Mouse (Mus musculus) hindbrain, postnatal 0 days (tissue): ENCODE measurements around the gene Nlrp3. TPM values are rescaled to one million over a fixed set of nuclear protein-coding genes. Genes with fewer than 3 reads are reported as not detected.

ENCODE experiments used
- ATAC-seq: fragments of 200-750 bp; cut with Nextera tagmentation; 2 replicates; pipeline ENCODE4 v1.8.0; 2017; ENCODE audit warnings: mild to moderate bottlenecking, moderate TSS enrichment, moderate library complexity
- DNase-seq: peaks from one replicate; pipeline ENCODE4 v3.0.0-alpha.2; 2015; ENCODE audit warnings: low spot score
- H3K27ac ChIP-seq: fragments of 300-500 bp; sonication (generic); 2 replicates; pipeline ENCODE4 v1.5.1; 2014; ENCODE audit warnings: mild to moderate bottlenecking
- H3K27me3 ChIP-seq: fragments of 300-500 bp; sonication (generic); 2 replicates; pipeline ENCODE4 v1.6.1; 2014; ENCODE audit warnings: low read length, mixed read lengths; ENCODE audit not compliant: insufficient read depth
- H3K36me3 ChIP-seq: fragments of 300-500 bp; sonication (generic); 2 replicates; pipeline ENCODE4 v1.6.1; 2014; ENCODE audit warnings: low read length, mixed read lengths; ENCODE audit not compliant: insufficient read depth
- H3K4me1 ChIP-seq: fragments of 300-500 bp; sonication (generic); 2 replicates; pipeline ENCODE4 v1.6.1; 2014; ENCODE audit warnings: antibody characterized with exemption, low read length, mixed read lengths; ENCODE audit not compliant: insufficient read depth
- H3K4me2 ChIP-seq: fragments of 300-500 bp; sonication (generic); 2 replicates; pipeline ENCODE4 v1.6.1; 2014; ENCODE audit warnings: low read depth, mild to moderate bottlenecking, low read length, moderate library complexity, mixed read lengths
- H3K4me3 ChIP-seq: fragments of 300-500 bp; sonication (generic); 2 replicates; pipeline ENCODE4 v1.5.1; 2014; ENCODE audit warnings: low read length
- H3K9ac ChIP-seq: fragments of 300-500 bp; sonication (generic); replicated peaks from 2 replicates; pipeline ENCODE4 v1.6.1; 2014; ENCODE audit warnings: mild to moderate bottlenecking, low read length, moderate library complexity, mixed read lengths
- H3K9me3 ChIP-seq: fragments of 300-500 bp; sonication (generic); 2 replicates; pipeline ENCODE4 v1.6.1; 2016; ENCODE audit warnings: low read length, mixed read lengths
- CTCF ChIP-seq: IDR thresholded peaks from 2 replicates; pipeline ENCODE4 v1.5.1; 2016; ENCODE audit warnings: antibody characterized with exemption, control low read depth, low read depth
- WGBS: fragments of 180-500 bp; shearing (Covaris S2); extraction: QIAGEN DNeasy Blood & Tissue Kit; methylation state at CpG from one replicate; pipeline ENCODE4 v1.1.7; 2014; 5-methylcytosine and 5-hydroxymethylcytosine counted together
- polyA plus RNA-seq: library from polyadenylated mRNA; unstranded; fragments of >200 nt; fragmentation: Nextera tagmentation; extraction: Ambion mirVana; gene quantifications from 2 replicates; pipeline ENCODE4 v1.2.1, GENCODE M21; 2015
- total RNA-seq: library from RNA; depleted of rRNA; stranded (reverse); fragments of >200 nt; gene quantifications from 2 replicates; pipeline ENCODE4 v1.2.3, GENCODE M21; 2014

Gene Nlrp3
- total and polyA plus RNA-seq, 2 experiments from 2014 or later = 0.23 to 0.31 TPM

DNA sequence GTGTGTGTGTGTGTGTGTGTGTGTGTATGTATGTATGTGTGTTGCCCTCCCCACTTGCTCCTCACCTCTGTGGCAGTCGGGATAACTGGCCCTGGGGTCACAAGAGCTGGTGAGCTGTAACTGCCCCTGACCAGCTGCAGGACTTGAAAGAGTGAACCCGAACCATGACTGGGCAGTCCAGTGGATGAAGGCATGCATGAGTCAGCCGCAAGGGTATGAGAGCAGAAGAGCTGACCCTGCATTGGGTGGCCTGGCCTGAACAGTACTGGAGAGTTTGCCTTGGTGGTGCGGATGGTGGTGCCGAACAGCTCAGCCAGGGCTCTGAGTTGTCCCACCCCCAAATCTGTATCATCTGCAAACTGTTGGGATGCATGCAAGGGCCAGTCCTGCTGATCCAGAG is 9.8 kb upstream of the Nlrp3 start:
- peak overlapping the region; percentile 62; the same call in 1 of the 2 replicates for H3K27ac ChIP-seq
- TF ChIP-seq CTCF = no peak

DNA sequence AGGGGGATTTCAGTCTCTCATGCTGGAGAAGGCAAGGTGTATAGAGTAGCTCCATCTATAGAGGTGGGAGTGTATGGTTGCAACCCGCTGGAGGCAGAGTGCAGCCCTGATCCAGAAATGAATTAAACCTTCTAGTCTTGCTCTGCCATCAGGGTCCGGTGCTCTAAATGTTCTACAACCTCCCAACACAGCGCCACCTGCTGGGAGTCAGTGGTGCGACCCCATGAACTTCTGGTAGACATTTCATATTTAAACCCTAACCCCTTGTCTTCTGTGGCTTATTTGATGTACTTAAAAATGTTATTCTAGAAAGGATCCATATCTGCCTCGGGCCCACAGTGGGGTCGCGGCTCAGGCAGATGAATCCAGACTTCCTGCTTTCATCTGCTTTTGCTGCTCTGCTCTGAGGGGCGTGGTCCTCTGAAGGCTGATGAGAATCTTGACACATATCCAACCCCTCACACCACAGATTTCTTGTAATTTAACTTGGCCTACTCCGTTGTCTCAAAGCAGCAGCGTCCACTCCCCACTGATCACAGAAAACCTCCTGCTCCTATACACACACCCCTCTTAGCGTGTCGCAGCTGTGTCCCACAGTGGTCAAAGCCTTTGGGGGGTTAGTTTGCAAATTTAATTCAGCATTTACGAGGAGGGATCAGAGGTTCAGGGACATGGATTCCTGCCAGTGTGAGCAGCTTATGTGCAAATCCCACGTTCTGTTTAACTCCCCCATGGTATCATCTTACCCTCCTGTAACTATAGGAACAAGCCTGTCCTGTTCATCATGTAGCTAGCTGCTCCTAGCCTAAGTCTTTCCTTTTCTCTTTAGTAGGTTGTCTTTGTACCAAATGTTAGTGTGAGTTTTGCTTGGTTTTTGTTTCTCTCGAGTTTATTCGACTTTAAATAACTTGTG is 3.9 kb upstream of the Nlrp3 start:
- Histone ChIP-seq H3K4me1 (no peaks in the 10 kb centered on the region), H3K4me2 (no peak overlapping the region), H3K36me3 (no peaks in the 10 kb centered on the region), H3K4me3 (no peak overlapping the region), H3K27ac (no peak overlapping the region), H3K9ac (no peak overlapping the region), H3K9me3 (no peaks in the 10 kb centered on the region), H3K27me3 (no peaks in the 10 kb centered on the region)
- ATAC-seq = no peak
- peak; percentile 47 for TF ChIP-seq CTCF
- WGBS = 62% methylated on average over 16 of the region's 16 CpGs
- peak; percentile 17 for DNase-seq

More for the DNA sequence above, 9.8 kb upstream of the Nlrp3 start:
- ATAC-seq (no peak), DNase-seq (no peak)
- Histone ChIP-seq H3K4me1 (no peaks in the 10 kb centered on the region), H3K9me3 (no peaks in the 10 kb centered on the region), H3K36me3 (no peaks in the 10 kb centered on the region), H3K4me2 (no peak overlapping the region), H3K4me3 (no peak overlapping the region), H3K27me3 (no peaks in the 10 kb centered on the region), H3K9ac (no peak overlapping the region)
- 76% methylated on average over 5 of the region's 5 CpGs for WGBS

DNA sequence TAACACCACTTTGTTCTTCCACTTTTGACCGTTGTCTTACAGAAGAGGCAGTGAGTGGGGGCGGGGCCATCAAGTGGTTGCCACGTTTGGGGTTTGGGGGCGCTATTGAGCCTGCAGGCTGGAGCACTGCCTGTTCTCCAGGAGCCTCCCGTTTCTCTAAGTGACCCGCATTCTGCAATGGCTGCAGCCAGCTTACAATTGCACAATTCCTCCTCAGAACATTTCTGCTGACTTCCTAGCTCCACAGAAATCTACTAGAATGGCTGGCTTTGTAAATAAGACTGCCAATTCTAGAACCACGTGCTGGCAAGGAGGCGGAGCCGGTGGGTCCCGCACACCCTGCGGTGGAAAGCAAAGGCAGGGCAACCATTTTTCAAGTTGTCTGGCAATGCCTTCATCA is 3.0 kb upstream of the Nlrp3 start:
- Histone ChIP-seq H3K4me3 (no peak overlapping the region), H3K27ac (peak overlapping the region; percentile 65; the same call in 1 of the 2 replicates), H3K4me2 (peak overlapping the region; percentile 27; the same call in 1 of the 2 replicates), H3K4me1 (no peaks in the 10 kb centered on the region), H3K36me3 (no peaks in the 10 kb centered on the region), H3K9me3 (no peaks in the 10 kb centered on the region), H3K27me3 (no peaks in the 10 kb centered on the region), H3K9ac (no peak overlapping the region)
- WGBS = 34% methylated on average over 11 of the region's 11 CpGs
- TF ChIP-seq CTCF = peak; percentile 59
- peak; percentile 77 for DNase-seq
- peak; percentile 74; the same call in 1 of the 2 replicates for ATAC-seq

DNA sequence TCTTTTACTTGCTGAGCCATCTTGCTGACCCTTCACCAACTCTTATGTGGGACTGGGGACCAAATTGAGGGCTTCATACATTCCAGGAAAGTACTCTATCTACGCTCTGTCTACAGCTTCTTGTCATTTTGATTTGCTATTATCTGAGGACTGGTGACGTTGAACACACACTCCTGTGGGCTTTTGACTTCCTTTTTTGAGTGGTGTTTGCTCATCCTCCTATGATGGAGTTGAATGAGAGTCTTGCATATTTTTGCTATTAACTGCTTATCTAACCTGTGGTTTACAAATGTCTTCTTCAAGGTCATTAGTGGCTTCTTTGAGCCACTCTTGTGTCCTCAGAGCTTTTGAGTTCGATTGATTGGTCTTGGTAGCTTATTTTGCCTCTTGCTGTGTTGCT is 1.2 kb upstream of the Nlrp3 start:
- no peak for TF ChIP-seq CTCF
- DNase-seq (no peak), ATAC-seq (no peak)
- Histone ChIP-seq H3K36me3 (no peaks in the 10 kb centered on the region), H3K9ac (0 out of 2 replicates have a peak overlapping the region, but pooled peaks have one; percentile 9), H3K27ac (no peak overlapping the region), H3K27me3 (no peaks in the 10 kb centered on the region), H3K4me2 (no peak overlapping the region), H3K9me3 (no peaks in the 10 kb centered on the region), H3K4me3 (no peak overlapping the region), H3K4me1 (no peaks in the 10 kb centered on the region)
- WGBS = 84% methylated on average over 3 of the region's 3 CpGs

DNA sequence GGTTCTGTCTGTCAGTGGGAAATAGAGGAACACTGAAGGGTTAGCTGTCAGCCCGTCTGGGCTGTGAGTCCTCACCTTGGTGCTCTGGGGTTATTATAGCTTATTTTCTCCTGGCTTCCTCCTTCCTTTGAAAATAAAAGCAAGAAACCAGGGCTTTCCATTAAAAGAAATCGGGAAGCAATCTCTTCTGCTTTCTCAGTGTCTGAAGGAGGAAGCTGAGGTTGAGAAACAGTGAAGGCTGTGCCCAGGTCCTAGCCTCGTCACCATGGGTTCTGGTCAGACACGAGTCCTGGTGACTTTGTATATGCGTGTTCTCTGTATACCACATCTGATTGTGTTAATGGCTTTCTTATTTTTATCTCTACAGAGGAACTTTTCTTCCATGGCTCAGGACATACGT is 1.1 kb downstream of the Nlrp3 start:
- Histone ChIP-seq H3K4me3 (no peak overlapping the region), H3K4me1 (no peaks in the 10 kb centered on the region), H3K36me3 (no peaks in the 10 kb centered on the region), H3K9me3 (no peaks in the 10 kb centered on the region), H3K9ac (no peak overlapping the region), H3K27ac (no peak overlapping the region), H3K4me2 (no peak overlapping the region), H3K27me3 (no peaks in the 10 kb centered on the region)
- TF ChIP-seq CTCF = no peak
- DNase-seq (no peak), ATAC-seq (no peak)
- WGBS = 84% methylated on average over 6 of the region's 6 CpGs

DNA sequence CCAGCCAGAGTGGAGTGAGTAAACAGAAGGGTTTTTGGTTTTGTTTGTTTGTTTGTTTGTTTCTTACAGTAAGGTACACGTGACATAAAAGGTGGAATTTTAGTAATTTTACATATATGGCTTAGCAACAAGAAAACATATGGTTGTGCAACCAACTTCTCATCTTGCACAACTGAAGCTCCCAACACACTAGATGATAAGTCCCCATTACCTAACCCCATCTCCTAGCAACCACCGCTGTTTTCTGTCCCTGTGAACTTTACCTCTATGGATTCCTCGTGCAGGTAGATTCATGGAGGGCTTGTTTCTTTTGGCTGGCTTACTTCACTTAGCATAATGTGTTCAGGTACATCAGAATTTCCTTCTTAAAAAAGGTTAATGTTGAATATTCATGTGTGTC is 2.0 kb downstream of the Nlrp3 start:
- H3K9me3 ChIP-seq = no peaks in the 10 kb centered on the region
- no peak overlapping the region for H3K4me2 ChIP-seq
- H3K27ac ChIP-seq = no peak overlapping the region
- H3K4me3 ChIP-seq = no peak overlapping the region
- no peaks in the 10 kb centered on the region for H3K27me3 ChIP-seq
- no peaks in the 10 kb centered on the region for H3K4me1 ChIP-seq
- H3K36me3 ChIP-seq = no peaks in the 10 kb centered on the region
- no peak for TF ChIP-seq CTCF
- H3K9ac ChIP-seq = no peak overlapping the region
- no peak for DNase-seq
- 85% methylated on average over 3 of the region's 3 CpGs for WGBS
- ATAC-seq = no peak

DNA sequence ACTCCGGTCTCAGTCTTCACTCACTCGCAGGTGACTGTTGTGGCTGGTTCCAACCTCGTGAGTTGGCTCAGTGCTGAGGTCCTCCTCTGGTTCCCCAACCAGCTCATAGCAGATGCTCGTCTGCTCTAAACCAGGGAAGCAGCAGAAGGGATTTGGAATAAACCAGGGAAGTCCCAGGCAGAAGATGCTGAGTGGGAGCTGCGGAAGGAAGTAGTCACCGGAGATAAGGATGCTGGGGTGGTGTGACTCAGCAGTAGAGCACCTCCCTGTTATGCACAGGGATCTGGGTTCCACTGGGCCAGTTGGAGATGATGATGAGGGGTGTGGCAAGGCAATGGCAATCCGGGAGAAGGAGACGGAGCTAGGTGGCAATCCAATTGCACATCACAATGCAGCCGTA is 2.6 kb downstream of the Nlrp3 start:
- Histone ChIP-seq H3K27ac (no peak overlapping the region), H3K4me3 (no peak overlapping the region), H3K4me2 (no peak overlapping the region), H3K9me3 (no peaks in the 10 kb centered on the region), H3K9ac (no peak overlapping the region), H3K36me3 (no peaks in the 10 kb centered on the region), H3K4me1 (no peaks in the 10 kb centered on the region), H3K27me3 (no peaks in the 10 kb centered on the region)
- ATAC-seq (no peak), DNase-seq (no peak)
- 86% methylated on average over 9 of the region's 9 CpGs for WGBS
- no peak for TF ChIP-seq CTCF
